Mouse (Mus musculus) WW6 (cell line): ENCODE measurements around the gene Adcy6.

Experiments
- DNase-seq: peaks from one replicate; pipeline ENCODE4 v3.0.0-alpha.2; 2013; ENCODE audit warnings: low read depth, low spot score

Gene Adcy6

GRCm38 (mm10) chr15:98609331-98610130 is at the start of gene Adcy6:
Gene Adcy6 (minus strand): TSS chr15:98610076.
- DNase-seq, result no peak

GRCm38 (mm10) chr15:98656982-98657751 is 47.3 kb upstream of the Adcy6 start:
- no peak for DNase-seq

GRCm38 (mm10) chr15:98652174-98652573 is 42.3 kb upstream of the Adcy6 start:
- no peak for DNase-seq

- DNase-seq, result no peak
Measured at GRCm38 (mm10) chr15:98651431-98651830, 41.6 kb upstream of the Adcy6 start.

- DNase-seq, result no peak
Measured at GRCm38 (mm10) chr15:98648071-98648470, 38.2 kb upstream of the Adcy6 start.

GRCm38 (mm10) chr15:98647308-98647707 is 37.4 kb upstream of the Adcy6 start:
- DNase-seq, result no peak

- DNase-seq, result no peak
Measured at GRCm38 (mm10) chr15:98646737-98647136, 36.9 kb upstream of the Adcy6 start.

- no peak for DNase-seq
Measured at GRCm38 (mm10) chr15:98645057-98646026, 35.5 kb upstream of the Adcy6 start.

GRCm38 (mm10) chr15:98644406-98644805 is 34.5 kb upstream of the Adcy6 start:
- no peak for DNase-seq

GRCm38 (mm10) chr15:98640157-98640556 is 30.3 kb upstream of the Adcy6 start:
- DNase-seq, result peak; percentile 63

GRCm38 (mm10) chr15:98637155-98637554 is 27.3 kb upstream of the Adcy6 start:
- DNase-seq, result no peak

- DNase-seq, result no peak
Measured at GRCm38 (mm10) chr15:98636517-98636916, 26.6 kb upstream of the Adcy6 start.

GRCm38 (mm10) chr15:98635291-98635841 is 25.5 kb upstream of the Adcy6 start:
- DNase-seq, result no peak

GRCm38 (mm10) chr15:98634541-98635081 is 24.7 kb upstream of the Adcy6 start:
- peak; percentile 65 for DNase-seq

GRCm38 (mm10) chr15:98633822-98634470 is 24.1 kb upstream of the Adcy6 start:
- no peak for DNase-seq

GRCm38 (mm10) chr15:98632921-98633320 is 23.0 kb upstream of the Adcy6 start:
- no peak for DNase-seq

GRCm38 (mm10) chr15:98632107-98632744 is 22.4 kb upstream of the Adcy6 start:
- DNase-seq, result no peak

GRCm38 (mm10) chr15:98631493-98631892 is 21.6 kb upstream of the Adcy6 start:
- peak; percentile 90 for DNase-seq

- no peak for DNase-seq
Measured at GRCm38 (mm10) chr15:98630540-98630939, 20.7 kb upstream of the Adcy6 start, which contains the start of gene Cacnb3. Gene Cacnb3 (plus strand): TSS chr15:98630840.

GRCm38 (mm10) chr15:98629464-98629863 is 19.6 kb upstream of the Adcy6 start:
- no peak for DNase-seq
